Mouse (Mus musculus): ENCODE results near the gene Dbf4. TPM values are rescaled to one million over a fixed set of nuclear protein-coding genes. Genes with fewer than 3 reads are reported as not detected.

The Dbf4 gene
- 1 to 10 TPM; 2.3 to 2.7 TPM for total RNA-seq (2021)

- DNase-seq (ENCODE audit: low spot score in 2 of 2), result peak; percentile 88 to 91
- intact Hi-C loops (cut with DNase I), result loop anchor here (2.0 kb wide), 1 partner anchor 54 kb away; the partner anchor contains the start of gene Adam22
These were observed at the start of gene Dbf4, which contains the start of gene Slc25a40 for GRCm38 (mm10) chr5:8422157-8422931. Gene Dbf4, minus strand, starts transcription at chr5:8422716. Gene Slc25a40, plus strand, starts transcription at chr5:8422850.

GRCm38 (mm10) chr5:8456561-8456960 is 34.0 kb upstream of the Dbf4 start:
- intact Hi-C loops (cut with DNase I), result no loop called here
- no peak for DNase-seq (ENCODE audit: low spot score in 2 of 2)

- intact Hi-C loops (cut with DNase I), result no loop called here
- no peak for DNase-seq (ENCODE audit: low spot score in 2 of 2)
These were observed 33.0 kb upstream of the Dbf4 start for GRCm38 (mm10) chr5:8455565-8455964.

- DNase-seq (ENCODE audit: low spot score in 2 of 2), result no peak
- intact Hi-C loops (cut with DNase I), result no loop called here
These were observed 16.6 kb upstream of the Dbf4 start for GRCm38 (mm10) chr5:8439095-8439494.

GRCm38 (mm10) chr5:8437481-8438156 is 15.1 kb upstream of the Dbf4 start:
- intact Hi-C loops (cut with DNase I), result no loop called here
- no peak for DNase-seq (ENCODE audit: low spot score in 2 of 2)

- no peak for DNase-seq (ENCODE audit: low spot score in 2 of 2)
- intact Hi-C loops (cut with DNase I), result no loop called here
These were observed 3.4 kb upstream of the Dbf4 start for GRCm38 (mm10) chr5:8425899-8426298.

GRCm38 (mm10) chr5:8424116-8424515 is 1.6 kb upstream of the Dbf4 start:
- intact Hi-C loops (cut with DNase I), result no loop called here
- DNase-seq (ENCODE audit: low spot score in 2 of 2), result no peak

- intact Hi-C loops (cut with DNase I), result loop anchor here (2.0 kb wide), 1 partner anchor 54 kb away; the partner anchor contains the start of gene Adam22
- DNase-seq (ENCODE audit: low spot score in 2 of 2), result peak in 1 of 2 experiments; percentile 7
These were observed 714 bp upstream of the Dbf4 start for GRCm38 (mm10) chr5:8422932-8423928.

- intact Hi-C loops (cut with DNase I), result no loop called here
- no peak for DNase-seq (ENCODE audit: low spot score in 2 of 2)
These were observed 1.1 kb downstream of the Dbf4 start for GRCm38 (mm10) chr5:8421424-8421823.

- intact Hi-C loops (cut with DNase I), result no loop called here
- DNase-seq (ENCODE audit: low spot score in 2 of 2), result no peak
These were observed 5.1 kb downstream of the Dbf4 start for GRCm38 (mm10) chr5:8417443-8417842.

- intact Hi-C loops (cut with DNase I), result no loop called here
- DNase-seq (ENCODE audit: low spot score in 2 of 2), result no peak
These were observed 5.7 kb downstream of the Dbf4 start for GRCm38 (mm10) chr5:8416683-8417413.

GRCm38 (mm10) chr5:8408746-8409145 is 13.8 kb downstream of the Dbf4 start:
- intact Hi-C loops (cut with DNase I), result no loop called here
- no peak for DNase-seq (ENCODE audit: low spot score in 2 of 2)

GRCm38 (mm10) chr5:8397587-8398249 is 24.8 kb downstream of the Dbf4 start:
- intact Hi-C loops (cut with DNase I), result no loop called here
- peak in 1 of 2 experiments; percentile 65 for DNase-seq (ENCODE audit: low spot score in 2 of 2)

GRCm38 (mm10) chr5:8393891-8394583 is 28.5 kb downstream of the Dbf4 start:
- intact Hi-C loops (cut with DNase I), result no loop called here
- no peak for DNase-seq (ENCODE audit: low spot score in 2 of 2)

- intact Hi-C loops (cut with DNase I), result no loop called here
- DNase-seq (ENCODE audit: low spot score in 2 of 2), result no peak
These were observed 48.1 kb downstream of the Dbf4 start for GRCm38 (mm10) chr5:8374297-8374906.

GRCm38 (mm10) chr5:8373415-8373814 is 49.1 kb downstream of the Dbf4 start:
- no peak for DNase-seq (ENCODE audit: low spot score in 2 of 2)
- intact Hi-C loops (cut with DNase I), result no loop called here

- DNase-seq (ENCODE audit: low spot score in 2 of 2), result no peak
- intact Hi-C loops (cut with DNase I), result loop anchor here (2.0 to 5.0 kb wide), 3 partner anchors 54 to 206 kb away; partner anchors contain the start of genes Dbf4 and Slc25a40
These were observed 53.7 kb downstream of the Dbf4 start for GRCm38 (mm10) chr5:8368781-8369180.
